Mouse (Mus musculus) olfactory bulb, adult 2 months (tissue): ENCODE measurements at regions not wholly inside any gene's neighbourhood (a gene's known extent, or its start where the extent isn't known, plus 50 kb on each side); places are given as distances from the start of the nearest gene placed in this dataset.
A peak's percentile ranks its signal among the peaks of the same experiment; 100 is the strongest.

ENCODE experiments used
- H3K27ac ChIP-seq: fragments of 200-500 bp; 2 replicates; pipeline ENCODE4 v1.5.1; 2012; ENCODE audit warnings: low read depth, low read length; ENCODE audit not compliant: insufficient read depth
- H3K4me1 ChIP-seq: fragments of 200-500 bp; 2 replicates; pipeline ENCODE4 v1.6.1; 2012; ENCODE audit warnings: low read length; ENCODE audit not compliant: control insufficient read depth, insufficient read depth
- H3K4me3 ChIP-seq: fragments of 200-500 bp; 2 replicates; pipeline ENCODE4 v1.5.1; 2012; ENCODE audit warnings: mild to moderate bottlenecking, low read depth, low read length, moderate library complexity; ENCODE audit not compliant: insufficient read depth
- CTCF ChIP-seq: fragments of 200-500 bp; IDR thresholded peaks from 2 replicates; pipeline ENCODE4 v1.5.1; 2012; ENCODE audit warnings: low read depth, mild to moderate bottlenecking, low read length, moderate library complexity; ENCODE audit not compliant: insufficient read depth
- POLR2A ChIP-seq: fragments of 200-500 bp; IDR thresholded peaks from 2 replicates; pipeline ENCODE4 v1.6.1; 2012; ENCODE audit warnings: mild to moderate bottlenecking, low read depth, low read length, moderate library complexity; ENCODE audit not compliant: insufficient read depth
- WGBS: fragments of 180-500 bp; shearing (Covaris S2); methylation state at CpG from one replicate; pipeline ENCODE4 v1.1.7; 2018; 5-methylcytosine and 5-hydroxymethylcytosine counted together

GRCm38 (mm10) chr14:105751762-105752161 is 144.9 kb downstream of the Spry2 start:
- H3K4me1 ChIP-seq = no peaks in the 10 kb centered on the region
- 89% methylated on average over 7 of the region's 7 CpGs for WGBS
- TF ChIP-seq POLR2A (no peak), CTCF (no peak)
- no peak overlapping the region for H3K27ac ChIP-seq
- no peak overlapping the region for H3K4me3 ChIP-seq

- Histone ChIP-seq H3K27ac (no peak overlapping the region), H3K4me1 (no peaks in the 10 kb centered on the region; the same call in 1 of the 2 replicates), H3K4me3 (no peak overlapping the region)
- 76% methylated on average over 2 of the region's 2 CpGs for WGBS
- TF ChIP-seq POLR2A (no peak), CTCF (no peak)
These were observed 152.0 kb downstream of the Spry2 start for GRCm38 (mm10) chr14:105744578-105744977.

GRCm38 (mm10) chr14:105744125-105744524 is 152.5 kb downstream of the Spry2 start:
- TF ChIP-seq CTCF (no peak), POLR2A (no peak)
- 83% methylated on average over 3 of the region's 3 CpGs for WGBS
- Histone ChIP-seq H3K4me1 (no peaks in the 10 kb centered on the region; the same call in 1 of the 2 replicates), H3K27ac (no peak overlapping the region), H3K4me3 (no peak overlapping the region)

- Histone ChIP-seq H3K4me3 (no peak overlapping the region), H3K4me1 (no peaks in the 10 kb centered on the region; the same call in 1 of the 2 replicates), H3K27ac (no peak overlapping the region)
- no peak for TF ChIP-seq POLR2A
- no peak for TF ChIP-seq CTCF
- WGBS = 26% methylated on average over 11 of the region's 11 CpGs
These were observed 155.7 kb downstream of the Spry2 start for GRCm38 (mm10) chr14:105740889-105741288.

- no peaks in the 10 kb centered on the region; the same call in 1 of the 2 replicates for H3K4me1 ChIP-seq
- TF ChIP-seq CTCF (no peak), POLR2A (no peak)
- no peak overlapping the region for H3K27ac ChIP-seq
- H3K4me3 ChIP-seq = no peak overlapping the region
- 94% methylated on average over 5 of the region's 5 CpGs for WGBS
These were observed 158.1 kb downstream of the Spry2 start for GRCm38 (mm10) chr14:105738568-105738967.

GRCm38 (mm10) chr14:105736352-105736751 is 160.3 kb downstream of the Spry2 start:
- Histone ChIP-seq H3K27ac (no peak overlapping the region), H3K4me3 (no peak overlapping the region), H3K4me1 (peaks cover 8% of the 10 kb centered on the region)
- 65% methylated on average over 6 of the region's 6 CpGs for WGBS
- TF ChIP-seq CTCF (no peak), POLR2A (no peak)

GRCm38 (mm10) chr14:105734291-105734690 is 162.3 kb downstream of the Spry2 start:
- peak overlapping the region; percentile 44; the same call in 1 of the 2 replicates for H3K27ac ChIP-seq
- H3K4me3 ChIP-seq = no peak overlapping the region
- WGBS = 94% methylated on average over 7 of the region's 7 CpGs
- no peak for TF ChIP-seq CTCF
- no peak for TF ChIP-seq POLR2A
- H3K4me1 ChIP-seq = peaks cover 8% of the 10 kb centered on the region

- 21% methylated on average over 12 of the region's 12 CpGs for WGBS
- H3K4me1 ChIP-seq = peaks cover 8% of the 10 kb centered on the region
- H3K4me3 ChIP-seq = no peak overlapping the region
- H3K27ac ChIP-seq = peak overlapping the region; percentile 99
- TF ChIP-seq POLR2A = no peak
- no peak for TF ChIP-seq CTCF
These were observed 163.4 kb downstream of the Spry2 start for GRCm38 (mm10) chr14:105733013-105733728.

GRCm38 (mm10) chr14:105732221-105733012 is 164.2 kb downstream of the Spry2 start:
- peaks cover 8% of the 10 kb centered on the region for H3K4me1 ChIP-seq
- WGBS = 3% methylated on average over 13 of the region's 13 CpGs
- H3K4me3 ChIP-seq = peak overlapping the region; percentile 42
- H3K27ac ChIP-seq = peak overlapping the region; percentile 99
- TF ChIP-seq POLR2A (0 out of 2 replicates have a peak, but pooled peaks have one; percentile 18), CTCF (no peak)
